Mouse (Mus musculus): ENCODE results near the gene Jagn1.

GRCm38 (mm10) chr6:113492101-113492864, 49.9 kb downstream of the Jagn1 start:
- TF ChIP-seq MYB (IDR thresholded peaks at IDR 0.05; ENCODE audit: low read depth, low read length) = no peak
- TF ChIP-seq POLR2A (IDR thresholded peaks at IDR 0.05; ENCODE audit: control insufficient read depth in 1 of 2, insufficient read depth in 1 of 2, low read depth in 1 of 2, low read length in 2 of 2, poor library complexity in 1 of 2) = no peak
- no peak for TF ChIP-seq CTCF (IDR thresholded peaks at IDR 0.05 in 2 of 3, conservative IDR thresholded peaks at IDR 0.05 in 1 of 3; ENCODE audit: control insufficient read depth in 1 of 3, insufficient read depth in 1 of 3, low read depth in 2 of 3, low read length in 3 of 3, poor library complexity in 1 of 3, severe bottlenecking in 1 of 3)
- TF ChIP-seq TBP (IDR thresholded peaks at IDR 0.05; ENCODE audit: low read depth, low read length) = no peak
- no peak for TF ChIP-seq SIN3A (IDR thresholded peaks at IDR 0.05; ENCODE audit: low read length)
- no peak for TF ChIP-seq ZMIZ1 (IDR thresholded peaks at IDR 0.05; ENCODE audit: low read depth, low read length)
- no peak for TF ChIP-seq MAX (IDR thresholded peaks at IDR 0.05; ENCODE audit: low read length)
- no peak for TF ChIP-seq ELF1 (IDR thresholded peaks at IDR 0.05; ENCODE audit: low read depth, low read length)
- no peak for TF ChIP-seq EP300 (IDR thresholded peaks at IDR 0.05; ENCODE audit: low read depth in 1 of 2, low read length in 2 of 2)
- TF ChIP-seq SMC3 (IDR thresholded peaks at IDR 0.05; ENCODE audit: low read depth, low read length) = no peak
- TF ChIP-seq TCF12 (IDR thresholded peaks at IDR 0.05; ENCODE audit: low read depth, low read length) = no peak
- TF ChIP-seq TAL1 (IDR thresholded peaks at IDR 0.05; ENCODE audit: low read length) = no peak
- no peak for TF ChIP-seq RCOR1 (IDR thresholded peaks at IDR 0.05; ENCODE audit: low read depth, low read length)

Data from MEL (cell line).